Mouse (Mus musculus): ENCODE measurements at regions not wholly inside any gene's neighbourhood (a gene's known extent, or its start where the extent isn't known, plus 50 kb on each side); places are given as distances from the start of the nearest gene placed in this dataset.
"Not testable (repeated sequence)": the region's sequence is repeated elsewhere in the genome, so short reads cannot be mapped to it uniquely, and the experiment has no call there.

- TF ChIP-seq TAL1 (IDR thresholded peaks at IDR 0.05; ENCODE audit: low read length) (no peak), GATA1 (IDR thresholded peaks at IDR 0.05; ENCODE audit: low read length) (no peak)
- H3K4me1 ChIP-seq (ENCODE audit: control insufficient read depth), result no peaks in the 10 kb centered on the region
- peaks cover 8% of the 10 kb centered on the region for H3K9me3 ChIP-seq (ENCODE audit: control insufficient read depth, low read length)
- H3K27me3 ChIP-seq (ENCODE audit: control insufficient read depth), result no peaks in the 10 kb centered on the region
- H3K4me3 ChIP-seq (replicated peaks), result no peak overlapping the region
- no peaks in the 10 kb centered on the region for H3K36me3 ChIP-seq (ENCODE audit: control insufficient read depth)
Measured at GRCm38 (mm10) chr7:70256806-70257205, 109.7 kb downstream of the Nr2f2 start.

- TF ChIP-seq TAL1 (IDR thresholded peaks at IDR 0.05; ENCODE audit: low read length), result no peak
- no peak for TF ChIP-seq GATA1 (IDR thresholded peaks at IDR 0.05; ENCODE audit: low read length)
- no peaks in the 10 kb centered on the region for H3K27me3 ChIP-seq (ENCODE audit: control insufficient read depth)
- peaks cover 12% of the 10 kb centered on the region for H3K9me3 ChIP-seq (ENCODE audit: control insufficient read depth, low read length)
- no peak overlapping the region for H3K4me3 ChIP-seq (replicated peaks)
- H3K4me1 ChIP-seq (ENCODE audit: control insufficient read depth), result no peaks in the 10 kb centered on the region
- no peaks in the 10 kb centered on the region for H3K36me3 ChIP-seq (ENCODE audit: control insufficient read depth)
Measured at GRCm38 (mm10) chr7:70255072-70255471, 111.5 kb downstream of the Nr2f2 start.

DNA sequence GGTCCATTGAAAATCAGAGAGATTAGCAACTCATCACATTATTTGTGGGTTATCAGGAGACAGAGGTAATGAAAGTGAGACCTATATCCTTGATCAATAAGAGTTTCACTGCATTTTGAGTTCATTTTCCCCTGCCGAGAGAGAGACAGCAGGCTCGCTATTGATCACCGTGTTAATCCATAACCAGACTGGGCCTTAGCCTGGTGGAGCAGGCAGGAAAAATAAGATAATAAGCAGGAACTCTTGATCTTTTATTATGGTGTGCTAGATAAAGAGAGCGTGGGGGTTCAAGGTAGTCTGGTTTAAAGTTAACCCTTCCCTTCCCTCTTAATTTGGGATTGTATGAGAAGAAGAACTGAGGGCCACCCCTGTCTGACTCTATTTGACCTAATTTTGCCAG lies 113.3 kb downstream of the Nr2f2 start:
- TF ChIP-seq GATA1 (IDR thresholded peaks at IDR 0.05; ENCODE audit: low read length) (no peak), TAL1 (IDR thresholded peaks at IDR 0.05; ENCODE audit: low read length) (no peak)
- Histone ChIP-seq H3K4me3 (replicated peaks) (no peak overlapping the region), H3K27me3 (ENCODE audit: control insufficient read depth) (no peaks in the 10 kb centered on the region), H3K4me1 (ENCODE audit: control insufficient read depth) (no peaks in the 10 kb centered on the region), H3K9me3 (ENCODE audit: control insufficient read depth, low read length) (peaks cover 20% of the 10 kb centered on the region), H3K36me3 (ENCODE audit: control insufficient read depth) (no peaks in the 10 kb centered on the region)

DNA sequence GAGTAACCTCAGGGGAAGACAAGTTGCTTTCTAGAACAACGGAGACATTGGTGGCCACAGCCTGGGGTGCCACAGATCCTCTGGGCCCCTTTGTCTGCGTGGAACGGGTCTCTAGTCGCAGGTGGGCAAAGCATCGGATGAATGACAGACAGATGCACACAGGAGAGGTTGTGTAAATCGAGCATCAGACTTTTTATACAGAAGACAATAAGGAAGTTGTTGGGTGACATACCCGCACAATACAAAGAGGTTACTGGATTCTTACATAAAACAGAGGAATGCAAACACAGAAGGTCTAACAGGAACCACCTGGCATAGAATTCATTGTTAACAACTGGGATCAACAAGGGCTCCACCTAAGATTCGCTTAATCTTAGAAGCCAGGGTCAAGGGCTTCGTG lies 127.5 kb downstream of the Nr2f2 start:
- H3K36me3 ChIP-seq (ENCODE audit: control insufficient read depth); H3K9me3 ChIP-seq (ENCODE audit: control insufficient read depth, low read length); H3K27me3 ChIP-seq (ENCODE audit: control insufficient read depth); H3K4me1 ChIP-seq (ENCODE audit: control insufficient read depth); H3K4me3 ChIP-seq (replicated peaks): not testable (repeated sequence)

DNA sequence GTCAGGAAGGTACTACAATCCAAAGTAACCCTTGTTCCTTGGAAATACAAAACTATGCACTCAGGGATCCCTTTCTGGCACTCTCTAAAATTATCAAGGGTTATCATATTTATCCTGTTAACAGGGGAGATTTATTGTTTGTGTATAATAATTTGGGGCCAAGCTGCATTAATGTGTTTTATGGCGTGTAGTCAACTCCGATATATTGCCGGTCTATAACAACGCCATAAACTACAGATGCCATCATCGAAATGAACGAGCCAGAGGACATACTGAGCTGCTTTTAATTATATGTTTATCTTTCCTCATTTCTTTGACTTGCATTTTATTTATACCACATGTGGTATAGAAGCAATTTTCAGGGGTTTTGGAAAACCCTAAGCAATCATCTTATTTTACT lies 147.2 kb downstream of the Nr2f2 start:
- no peaks in the 10 kb centered on the region for H3K27me3 ChIP-seq (ENCODE audit: control insufficient read depth)
- H3K4me3 ChIP-seq (replicated peaks), result no peak overlapping the region
- no peaks in the 10 kb centered on the region for H3K36me3 ChIP-seq (ENCODE audit: control insufficient read depth)
- peaks cover 3% of the 10 kb centered on the region; the same call in 1 of the 2 replicates for H3K9me3 ChIP-seq (ENCODE audit: control insufficient read depth, low read length)
- TF ChIP-seq GATA1 (IDR thresholded peaks at IDR 0.05; ENCODE audit: low read length) (no peak), TAL1 (IDR thresholded peaks at IDR 0.05; ENCODE audit: low read length) (no peak)
- H3K4me1 ChIP-seq (ENCODE audit: control insufficient read depth), result no peaks in the 10 kb centered on the region

GRCm38 (mm10) chr7:70217137-70217536 lies 149.4 kb downstream of the Nr2f2 start:
- no peaks in the 10 kb centered on the region for H3K4me1 ChIP-seq (ENCODE audit: control insufficient read depth)
- no peak overlapping the region for H3K4me3 ChIP-seq (replicated peaks)
- TF ChIP-seq GATA1 (IDR thresholded peaks at IDR 0.05; ENCODE audit: low read length) (no peak), TAL1 (IDR thresholded peaks at IDR 0.05; ENCODE audit: low read length) (no peak)

GRCm38 (mm10) chr7:70213970-70214520 lies 152.5 kb downstream of the Nr2f2 start:
- no peak for TF ChIP-seq GATA1 (IDR thresholded peaks at IDR 0.05; ENCODE audit: low read length)
- no peak for TF ChIP-seq TAL1 (IDR thresholded peaks at IDR 0.05; ENCODE audit: low read length)
- H3K4me1 ChIP-seq (ENCODE audit: control insufficient read depth), result no peaks in the 10 kb centered on the region
- H3K36me3 ChIP-seq (ENCODE audit: control insufficient read depth), result no peaks in the 10 kb centered on the region
- H3K4me3 ChIP-seq (replicated peaks), result no peak overlapping the region
- H3K9me3 ChIP-seq (ENCODE audit: control insufficient read depth, low read length), result no peaks in the 10 kb centered on the region
- no peaks in the 10 kb centered on the region for H3K27me3 ChIP-seq (ENCODE audit: control insufficient read depth)

More at GRCm38 (mm10) chr7:70217137-70217536, 149.4 kb downstream of the Nr2f2 start:
- no peaks in the 10 kb centered on the region for H3K27me3 ChIP-seq (ENCODE audit: control insufficient read depth)
- no peaks in the 10 kb centered on the region for H3K36me3 ChIP-seq (ENCODE audit: control insufficient read depth)
- peaks cover 3% of the 10 kb centered on the region; the same call in 1 of the 2 replicates for H3K9me3 ChIP-seq (ENCODE audit: control insufficient read depth, low read length)

- TF ChIP-seq TAL1 (IDR thresholded peaks at IDR 0.05; ENCODE audit: low read length) (no peak), GATA1 (IDR thresholded peaks at IDR 0.05; ENCODE audit: low read length) (no peak)
- Histone ChIP-seq H3K36me3 (ENCODE audit: control insufficient read depth) (no peaks in the 10 kb centered on the region), H3K4me3 (replicated peaks) (no peak overlapping the region), H3K9me3 (ENCODE audit: control insufficient read depth, low read length) (no peaks in the 10 kb centered on the region), H3K27me3 (ENCODE audit: control insufficient read depth) (no peaks in the 10 kb centered on the region), H3K4me1 (ENCODE audit: control insufficient read depth) (no peaks in the 10 kb centered on the region)
Measured at GRCm38 (mm10) chr7:70205900-70206299, 160.6 kb downstream of the Nr2f2 start.

DNA sequence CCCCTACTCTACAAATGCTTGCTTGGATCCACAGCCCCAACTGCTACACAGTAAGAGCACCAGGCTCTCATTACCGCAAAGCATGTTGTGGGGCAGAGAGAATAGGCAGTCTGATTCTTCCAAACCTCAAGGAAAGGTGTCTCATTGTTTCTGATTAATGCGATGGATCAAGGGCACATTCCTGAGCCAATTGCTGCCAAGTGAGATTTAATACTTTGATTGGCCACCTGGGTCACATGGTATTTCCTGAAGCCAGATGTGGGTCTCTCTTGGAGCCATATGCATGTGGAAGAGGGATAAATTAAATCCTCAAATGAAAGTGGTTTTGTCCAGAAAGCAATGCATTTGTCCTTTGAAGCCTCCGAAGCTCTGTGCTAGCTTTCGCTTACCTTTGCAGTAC lies 166.3 kb downstream of the Nr2f2 start:
- TF ChIP-seq TAL1 (IDR thresholded peaks at IDR 0.05; ENCODE audit: low read length), result no peak
- TF ChIP-seq GATA1 (IDR thresholded peaks at IDR 0.05; ENCODE audit: low read length), result no peak
- Histone ChIP-seq H3K36me3 (ENCODE audit: control insufficient read depth) (no peaks in the 10 kb centered on the region), H3K4me3 (replicated peaks) (no peak overlapping the region), H3K9me3 (ENCODE audit: control insufficient read depth, low read length) (no peaks in the 10 kb centered on the region), H3K4me1 (ENCODE audit: control insufficient read depth) (no peaks in the 10 kb centered on the region), H3K27me3 (ENCODE audit: control insufficient read depth) (no peaks in the 10 kb centered on the region)

DNA sequence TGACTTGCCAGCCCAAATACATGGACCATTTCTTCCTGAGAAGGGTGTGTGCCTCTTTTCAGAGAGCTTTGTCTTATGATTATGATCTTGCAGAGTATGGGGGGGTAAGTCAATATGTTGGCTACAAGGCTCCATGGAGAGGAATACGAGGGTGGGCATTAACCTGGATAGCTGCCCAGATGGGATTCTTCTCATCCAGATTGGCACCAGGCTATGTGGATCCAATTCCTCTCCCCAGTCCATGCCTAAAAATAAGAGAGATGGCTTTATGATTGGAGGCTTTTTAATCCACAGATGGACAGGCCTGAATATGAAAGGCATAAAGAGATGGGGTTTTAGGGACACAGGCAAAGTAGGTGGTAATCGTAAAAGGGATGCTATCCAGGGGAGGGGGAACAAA lies 187.6 kb downstream of the Nr2f2 start:
- no peaks in the 10 kb centered on the region for H3K4me1 ChIP-seq (ENCODE audit: control insufficient read depth)
- no peak overlapping the region for H3K4me3 ChIP-seq (replicated peaks)
- no peak for TF ChIP-seq GATA1 (IDR thresholded peaks at IDR 0.05; ENCODE audit: low read length)
- no peak for TF ChIP-seq TAL1 (IDR thresholded peaks at IDR 0.05; ENCODE audit: low read length)
- H3K9me3 ChIP-seq (ENCODE audit: control insufficient read depth, low read length), result no peaks in the 10 kb centered on the region
- no peaks in the 10 kb centered on the region for H3K27me3 ChIP-seq (ENCODE audit: control insufficient read depth)
- H3K36me3 ChIP-seq (ENCODE audit: control insufficient read depth), result no peaks in the 10 kb centered on the region

Measured in erythroblast, embryonic 14.5 days (primary cell).